Mouse (Mus musculus): ENCODE measurements around the gene Tacc2.

- TF ChIP-seq POLR2A (IDR thresholded peaks at IDR 0.05; ENCODE audit: extremely low read depth, insufficient read depth, low read length) (no peak), CTCF (IDR thresholded peaks at IDR 0.05; ENCODE audit: low read depth, low read length) (no peak)
Observed at GRCm38 (mm10) chr7:130654562-130654961, 77.3 kb downstream of the Tacc2 start.

Data from liver, adult 2 months (tissue).